Mouse (Mus musculus) thymus, adult 2 months (tissue): ENCODE results near the gene Gm42906. TPM values are rescaled to one million over a fixed set of nuclear protein-coding genes. Genes with fewer than 3 reads are reported as not detected.

Experiments used
- DNase-seq: peaks from one replicate; pipeline ENCODE4 v3.0.0; 2021
- H3K27ac ChIP-seq: fragments of 200-500 bp; 2 replicates; pipeline ENCODE4 v1.5.1; 2012; ENCODE audit warnings: low read length, control low read depth; ENCODE audit not compliant: control insufficient read depth, insufficient read depth
- H3K27me3 ChIP-seq: fragments of 200-500 bp; 2 replicates; pipeline ENCODE4 v1.6.1; 2012; ENCODE audit warnings: mild to moderate bottlenecking, low read length, moderate library complexity, mixed read lengths; ENCODE audit not compliant: control insufficient read depth, insufficient read depth
- H3K36me3 ChIP-seq: fragments of 200-500 bp; 2 replicates; pipeline ENCODE4 v1.6.1; 2012; ENCODE audit warnings: mild to moderate bottlenecking, low read length, moderate library complexity; ENCODE audit not compliant: control insufficient read depth, insufficient read depth
- H3K4me1 ChIP-seq: fragments of 200-500 bp; replicated peaks from 2 replicates; pipeline ENCODE4 v1.6.1; 2012; ENCODE audit warnings: low read length; ENCODE audit not compliant: control insufficient read depth, insufficient read depth
- H3K4me3 ChIP-seq: fragments of 200-500 bp; 2 replicates; pipeline ENCODE4 v1.5.1; 2012; ENCODE audit warnings: mild to moderate bottlenecking, low read length, control low read depth, moderate library complexity; ENCODE audit not compliant: control insufficient read depth, insufficient read depth
- CTCF ChIP-seq: fragments of 200-500 bp; IDR thresholded peaks from 2 replicates; pipeline ENCODE4 v1.5.1; 2012; ENCODE audit warnings: mild to moderate bottlenecking, control low read depth, low read length, moderate library complexity, borderline replicate concordance; ENCODE audit not compliant: control insufficient read depth, poor library complexity, insufficient read depth; ENCODE audit errors: extremely low read depth
- POLR2A ChIP-seq: fragments of 200-500 bp; IDR thresholded peaks from 2 replicates; pipeline ENCODE4 v1.6.1; 2012; ENCODE audit warnings: mild to moderate bottlenecking, low read length, control low read depth, moderate library complexity; ENCODE audit not compliant: control insufficient read depth, poor library complexity, insufficient read depth; ENCODE audit errors: extremely low read depth
- WGBS: fragments of 180-500 bp; shearing (Covaris S2); methylation state at CpG from one replicate; pipeline ENCODE4 v1.1.7; 2018; 5-methylcytosine and 5-hydroxymethylcytosine counted together
- polyA plus RNA-seq: library from polyadenylated mRNA; depleted of rRNA; stranded (reverse); fragments of >200 nt; gene quantifications from 2 replicates; pipeline ENCODE4 v1.2.3, GENCODE M21; 2012

Gm42906 gene
- polyA plus RNA-seq, 1 experiment, result not detected

DNA sequence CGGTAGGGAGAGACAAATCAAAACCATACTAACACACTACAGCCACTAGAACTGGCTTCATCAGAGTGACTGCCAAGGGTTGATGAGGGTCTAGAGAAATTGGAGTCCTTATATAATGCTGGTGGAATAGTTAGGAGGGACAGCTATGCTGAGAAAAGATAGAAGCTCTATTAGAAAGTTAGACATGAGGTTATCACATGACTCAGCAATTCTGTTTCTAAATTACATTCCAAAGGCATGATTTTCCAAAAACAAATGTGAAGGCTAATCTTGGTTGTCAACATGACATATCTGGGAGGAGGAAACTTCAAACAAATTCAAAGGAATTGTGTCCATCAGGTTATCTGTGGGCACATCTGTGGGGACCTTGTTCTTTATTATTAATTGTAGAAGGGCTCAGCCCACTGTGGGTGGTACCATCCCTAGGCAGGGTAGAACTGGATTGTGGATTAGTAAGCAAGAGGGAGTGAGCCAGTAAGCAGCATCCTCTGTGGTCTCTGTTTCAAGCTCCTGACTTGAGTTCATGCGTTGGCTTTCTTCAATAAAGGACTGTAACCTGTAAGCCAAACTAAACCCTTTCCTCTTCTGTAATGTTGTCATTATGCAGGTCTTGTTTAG is 10.4 kb downstream of the Gm42906 start:
- Histone ChIP-seq H3K4me3 (no peak overlapping the region), H3K27me3 (no peaks in the 10 kb centered on the region), H3K4me1 (no peaks in the 10 kb centered on the region), H3K27ac (no peak overlapping the region), H3K36me3 (no peaks in the 10 kb centered on the region)
- no peak for DNase-seq
- WGBS, result 92% methylated on average over 2 of the region's 2 CpGs
- no peak for TF ChIP-seq CTCF
- no peak for TF ChIP-seq POLR2A

DNA sequence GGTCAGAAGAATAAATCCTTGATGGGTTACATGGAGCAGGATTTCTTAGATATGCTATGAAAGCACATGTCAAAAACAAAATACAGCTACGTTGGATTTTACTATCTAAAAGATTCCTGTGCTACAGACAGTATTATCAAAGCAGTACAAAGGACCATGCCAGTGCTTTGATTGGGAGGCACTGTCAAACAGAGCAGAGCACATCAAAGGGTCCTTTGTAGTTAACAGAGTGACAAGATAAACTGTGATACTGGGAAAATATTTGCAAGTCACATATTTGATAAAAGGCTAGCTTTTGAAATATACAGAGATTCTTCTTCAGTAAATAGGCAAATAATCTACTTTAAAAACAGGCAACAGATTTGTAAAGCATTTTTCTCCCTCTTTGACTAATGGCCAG is 11.0 kb downstream of the Gm42906 start:
- no peaks in the 10 kb centered on the region for H3K4me1 ChIP-seq
- DNase-seq, result no peak
- H3K27ac ChIP-seq, result no peak overlapping the region
- H3K36me3 ChIP-seq, result no peaks in the 10 kb centered on the region
- H3K27me3 ChIP-seq, result no peaks in the 10 kb centered on the region
- no peak for TF ChIP-seq CTCF
- no peak for TF ChIP-seq POLR2A
- no peak overlapping the region for H3K4me3 ChIP-seq
- WGBS, result 19% methylated on average over 1 of the region's 1 CpGs

DNA sequence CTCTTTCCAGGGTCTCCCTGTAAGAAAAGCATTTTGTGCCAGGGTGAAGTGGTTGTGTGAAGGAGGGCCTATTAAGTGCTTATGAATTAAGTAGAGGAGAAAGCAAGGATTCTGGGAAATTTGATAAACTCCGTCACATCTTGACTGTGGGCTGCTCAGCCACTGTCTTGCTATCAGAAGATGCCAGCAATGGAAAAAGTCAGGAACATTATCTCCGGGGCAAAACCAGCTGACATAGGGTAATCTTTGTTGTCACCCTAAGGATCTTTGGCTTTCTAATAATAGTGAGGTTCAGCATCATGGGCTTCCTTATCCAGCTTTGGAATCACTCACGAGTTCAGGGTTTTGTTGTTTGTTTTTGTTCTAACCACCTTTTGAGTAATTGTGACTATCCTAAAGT is 14.3 kb downstream of the Gm42906 start:
- no peaks in the 10 kb centered on the region for H3K36me3 ChIP-seq
- no peaks in the 10 kb centered on the region for H3K27me3 ChIP-seq
- H3K4me1 ChIP-seq, result no peaks in the 10 kb centered on the region
- no peak for DNase-seq
- H3K27ac ChIP-seq, result no peak overlapping the region
- TF ChIP-seq POLR2A (no peak), CTCF (no peak)
- 92% methylated on average over 3 of the region's 3 CpGs for WGBS
- no peak overlapping the region for H3K4me3 ChIP-seq

DNA sequence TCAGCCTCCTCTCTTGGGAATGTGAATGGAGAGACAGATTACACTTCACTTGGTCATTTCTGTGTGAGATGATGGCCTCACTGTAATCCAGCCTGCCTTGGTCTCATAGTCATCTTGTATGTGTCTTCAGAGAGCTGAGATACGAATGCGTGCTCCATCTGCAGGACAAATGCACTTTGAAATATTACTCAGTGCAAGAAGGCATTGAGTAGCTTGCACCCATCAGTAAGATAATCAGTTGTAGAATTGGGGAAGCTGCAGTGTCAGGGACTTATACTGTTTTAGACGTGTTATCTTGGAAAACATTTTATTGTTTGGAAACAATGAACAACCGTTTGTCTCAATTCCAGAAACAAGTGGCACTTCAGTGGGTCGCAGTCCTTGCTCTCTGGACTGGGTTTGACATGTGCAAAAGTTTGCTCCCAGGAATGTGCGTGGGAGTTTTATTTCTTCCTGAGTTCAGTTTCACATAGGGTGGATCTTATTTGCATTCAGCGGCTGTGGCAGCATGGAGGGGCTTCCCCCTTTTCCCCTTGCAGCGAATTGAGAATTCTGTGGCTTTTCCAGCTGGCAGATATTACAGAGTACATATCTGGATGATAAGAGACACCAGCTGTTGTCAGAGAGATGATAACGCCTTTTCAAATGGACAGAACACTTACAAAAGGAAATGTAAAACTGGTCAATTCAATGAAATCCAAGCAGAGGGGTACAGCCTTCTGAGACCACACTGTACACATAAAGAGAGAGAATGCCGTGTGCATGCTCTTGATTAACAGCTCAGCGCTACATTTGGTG is 15.1 kb downstream of the Gm42906 start:
- no peaks in the 10 kb centered on the region for H3K27me3 ChIP-seq
- H3K4me3 ChIP-seq, result no peak overlapping the region
- no peaks in the 10 kb centered on the region for H3K4me1 ChIP-seq
- no peak for TF ChIP-seq POLR2A
- no peak for TF ChIP-seq CTCF
- no peak overlapping the region for H3K27ac ChIP-seq
- WGBS, result 63% methylated on average over 11 of the region's 11 CpGs
- H3K36me3 ChIP-seq, result no peaks in the 10 kb centered on the region
- no peak for DNase-seq

DNA sequence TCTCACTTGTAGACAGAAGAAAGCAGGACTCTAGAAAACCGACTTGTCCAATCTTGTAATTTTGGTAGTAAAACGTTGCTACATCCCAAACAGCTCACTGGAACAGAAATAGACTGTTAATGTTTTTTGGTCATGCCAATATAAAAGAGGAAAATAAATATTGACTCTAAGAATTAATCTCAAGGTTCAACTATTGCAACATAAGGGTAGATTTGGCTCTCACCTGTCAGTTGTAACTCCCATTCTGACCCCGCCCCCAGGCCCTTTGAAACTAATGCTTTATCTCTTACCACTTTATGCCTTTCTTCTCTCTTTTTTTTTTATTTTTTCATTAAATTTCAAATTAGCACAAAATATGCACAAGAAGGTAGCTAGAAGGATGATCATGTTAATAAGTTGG is 18.0 kb downstream of the Gm42906 start:
- no peak overlapping the region for H3K27ac ChIP-seq
- TF ChIP-seq CTCF (no peak), POLR2A (no peak)
- WGBS, result 90% methylated on average over 3 of the region's 3 CpGs
- no peaks in the 10 kb centered on the region for H3K4me1 ChIP-seq
- DNase-seq, result no peak
- H3K27me3 ChIP-seq, result no peaks in the 10 kb centered on the region
- H3K36me3 ChIP-seq, result no peaks in the 10 kb centered on the region
- no peak overlapping the region for H3K4me3 ChIP-seq

- Histone ChIP-seq H3K27ac (no peak overlapping the region), H3K4me3 (no peak overlapping the region), H3K36me3 (no peaks in the 10 kb centered on the region), H3K4me1 (no peaks in the 10 kb centered on the region), H3K27me3 (no peaks in the 10 kb centered on the region)
- WGBS, result 89% methylated on average over 1 of the region's 1 CpGs
- TF ChIP-seq POLR2A (no peak), CTCF (no peak)
- no peak for DNase-seq
Measured at GRCm38 (mm10) chr5:151409282-151409681, 18.7 kb downstream of the Gm42906 start.
